Mouse (Mus musculus) left cerebral cortex, postnatal 25 days (tissue): ENCODE data around the gene Ifi211. TPM values are rescaled to one million over a fixed set of nuclear protein-coding genes. Genes with fewer than 3 reads are reported as not detected.
A peak's percentile ranks its signal among the peaks of the same experiment; 100 is the strongest.
"Not testable (repeated sequence)": the region's sequence is repeated elsewhere in the genome, so short reads cannot be mapped to it uniquely, and the experiment has no call there.

Experiments used
- DNase-seq, 2 experiments: peaks; one replicate each; pipeline ENCODE4 v3.0.0; 2022; ENCODE audit warnings: low spot score in 2 of 2, mixed read lengths in 1 of 2
- intact Hi-C: fragments of 180-260 bp; cut with DNase I; formaldehyde crosslinking; loops from one replicate; pipeline ENCODE4 v1.15.1; 2025
- total RNA-seq, 2 experiments: library from RNA; stranded (reverse); gene quantifications; 2 replicates each; pipeline ENCODE4 v1.2.3; 2021

Ifi211 gene
- total RNA-seq, 2 experiments from 2014 or later, result not detected

GRCm38 (mm10) chr1:173880004-173880666, 32.7 kb downstream of the Ifi211 start:
- intact Hi-C loops, result not testable (repeated sequence)
- peak in 1 of 2 experiments; percentile 19 for DNase-seq

GRCm38 (mm10) chr1:173879225-173879987, 33.4 kb downstream of the Ifi211 start:
- intact Hi-C loops, DNase-seq: not testable (repeated sequence)

GRCm38 (mm10) chr1:173878264-173878663, 34.6 kb downstream of the Ifi211 start:
- DNase-seq, intact Hi-C loops: not testable (repeated sequence)

- intact Hi-C loops, DNase-seq: not testable (repeated sequence)
Observed at GRCm38 (mm10) chr1:173877125-173877524, 35.7 kb downstream of the Ifi211 start.

- DNase-seq, intact Hi-C loops: not testable (repeated sequence)
Observed at GRCm38 (mm10) chr1:173868586-173868985, 44.3 kb downstream of the Ifi211 start.

GRCm38 (mm10) chr1:173866504-173866903, 46.3 kb downstream of the Ifi211 start:
- DNase-seq, result no peak

GRCm38 (mm10) chr1:173853711-173854110, 59.1 kb downstream of the Ifi211 start:
- DNase-seq, result peak; percentile 18 to 46
- intact Hi-C loops, result loop anchor here (5.0 to 10.0 kb wide), 2 partner anchors 254 to 611 kb away; no protein-coding TSS in a partner anchor

More at GRCm38 (mm10) chr1:173866504-173866903, 46.3 kb downstream of the Ifi211 start:
- intact Hi-C loops, result no loop called here

GRCm38 (mm10) chr1:173852853-173853252, 60.0 kb downstream of the Ifi211 start:
- not testable (repeated sequence) for DNase-seq
- intact Hi-C loops, result loop anchor here (5.0 to 10.0 kb wide), 2 partner anchors 254 to 612 kb away; no protein-coding TSS in a partner anchor

Other genes with a start within 250 kb of the Ifi211 start
- gene Ifi208, start 239.4 kb downstream of the Ifi211 start, total RNA-seq, result not detected
- gene Ifi207, start 171.3 kb downstream of the Ifi211 start, total RNA-seq, result under 1 TPM; 0.09 to 0.18 TPM
- under 1 TPM in 1 of 2 experiments, not detected in 1; 0.34 TPM for gene Ifi204, start 146.1 kb downstream of the Ifi211 start, total RNA-seq
- gene Mndal, start 29.4 kb upstream of the Ifi211 start, total RNA-seq, result 1 to 10 TPM in 1 of 2 experiments, under 1 TPM in 1; 0.78 to 1.5 TPM
- gene Ifi203, start 29.6 kb upstream of the Ifi211 start, total RNA-seq, result under 1 TPM; 0.55 to 0.69 TPM
- gene Ifi202b, start 69.7 kb upstream of the Ifi211 start, total RNA-seq, result not detected
- not detected for gene Ifi205, start 118.8 kb upstream of the Ifi211 start, total RNA-seq
- gene Olfr433, start 127.7 kb upstream of the Ifi211 start, total RNA-seq, result not detected
- gene Olfr432, start 136.2 kb upstream of the Ifi211 start, total RNA-seq, result not detected
- gene Olfr430, start 153.6 kb upstream of the Ifi211 start, total RNA-seq, result not detected
- gene Olfr429, start 171.3 kb upstream of the Ifi211 start, total RNA-seq, result not detected
- gene Olfr427, start 183.8 kb upstream of the Ifi211 start, total RNA-seq, result not detected
- not detected for gene Olfr231, start 208.1 kb upstream of the Ifi211 start, total RNA-seq
- gene Olfr424, start 218.5 kb upstream of the Ifi211 start, total RNA-seq, result not detected
- gene Olfr420, start 242.6 kb upstream of the Ifi211 start, total RNA-seq, result not detected